Mouse (Mus musculus): ENCODE results near the gene Plcb1. TPM values are rescaled to one million over a fixed set of nuclear protein-coding genes. Genes with fewer than 3 reads are reported as not detected.

The Plcb1 gene
- polyA plus RNA-seq, 1 experiment, result 6.2 TPM

GRCm38 (mm10) chr2:135161673-135162072, 375.8 kb downstream of the Plcb1 start:
- no peak for TF ChIP-seq POLR2A (IDR thresholded peaks at IDR 0.05; ENCODE audit: borderline replicate concordance, extremely low read depth, low read depth, low read length)
- TF ChIP-seq CTCF (IDR thresholded peaks at IDR 0.05; ENCODE audit: insufficient read depth, low read length), result no peak
- Histone ChIP-seq H3K4me3 (replicated peaks; ENCODE audit: extremely low read depth, low read depth, low read length) (no peak overlapping the region), H3K4me1 (ENCODE audit: control insufficient read depth, insufficient read depth, low read length) (no peaks in the 10 kb centered on the region)
- WGBS, result 84% methylated on average over 4 of the region's 4 CpGs
- no peak for DNase-seq

- WGBS, result 51% methylated on average over 3 of the region's 3 CpGs
- DNase-seq, result no peak
- Histone ChIP-seq H3K4me3 (replicated peaks; ENCODE audit: extremely low read depth, low read depth, low read length) (no peak overlapping the region), H3K4me1 (ENCODE audit: control insufficient read depth, insufficient read depth, low read length) (peaks cover 2% of the 10 kb centered on the region; the same call in 1 of the 2 replicates)
- TF ChIP-seq CTCF (IDR thresholded peaks at IDR 0.05; ENCODE audit: insufficient read depth, low read length), result no peak
- TF ChIP-seq POLR2A (IDR thresholded peaks at IDR 0.05; ENCODE audit: borderline replicate concordance, extremely low read depth, low read depth, low read length), result no peak
These were observed 379.6 kb downstream of the Plcb1 start for GRCm38 (mm10) chr2:135165512-135165911.

GRCm38 (mm10) chr2:135175544-135175943, 389.7 kb downstream of the Plcb1 start:
- H3K4me1 ChIP-seq (ENCODE audit: control insufficient read depth, insufficient read depth, low read length), result peaks cover 3% of the 10 kb centered on the region; the same call in 1 of the 2 replicates
- TF ChIP-seq CTCF (IDR thresholded peaks at IDR 0.05; ENCODE audit: insufficient read depth, low read length) (no peak), POLR2A (IDR thresholded peaks at IDR 0.05; ENCODE audit: borderline replicate concordance, extremely low read depth, low read depth, low read length) (no peak)
- 62% methylated on average over 4 of the region's 4 CpGs for WGBS
- no peak for DNase-seq
- H3K4me3 ChIP-seq (replicated peaks; ENCODE audit: extremely low read depth, low read depth, low read length), result no peak overlapping the region

GRCm38 (mm10) chr2:135187659-135188058, 401.8 kb downstream of the Plcb1 start:
- H3K4me3 ChIP-seq (replicated peaks; ENCODE audit: extremely low read depth, low read depth, low read length), result no peak overlapping the region
- DNase-seq, result no peak
- no peaks in the 10 kb centered on the region; the same call in 1 of the 2 replicates for H3K4me1 ChIP-seq (ENCODE audit: control insufficient read depth, insufficient read depth, low read length)
- TF ChIP-seq POLR2A (IDR thresholded peaks at IDR 0.05; ENCODE audit: borderline replicate concordance, extremely low read depth, low read depth, low read length) (no peak), CTCF (IDR thresholded peaks at IDR 0.05; ENCODE audit: insufficient read depth, low read length) (no peak)
- WGBS, result 89% methylated on average over 6 of the region's 6 CpGs

- H3K4me3 ChIP-seq (replicated peaks; ENCODE audit: extremely low read depth, low read depth, low read length), result no peak overlapping the region
- no peak for DNase-seq
- WGBS, result 69% methylated on average over 3 of the region's 3 CpGs
- TF ChIP-seq CTCF (IDR thresholded peaks at IDR 0.05; ENCODE audit: insufficient read depth, low read length) (no peak), POLR2A (IDR thresholded peaks at IDR 0.05; ENCODE audit: borderline replicate concordance, extremely low read depth, low read depth, low read length) (no peak)
- no peaks in the 10 kb centered on the region; the same call in 1 of the 2 replicates for H3K4me1 ChIP-seq (ENCODE audit: control insufficient read depth, insufficient read depth, low read length)
These were observed 415.0 kb downstream of the Plcb1 start for GRCm38 (mm10) chr2:135200830-135201229.

GRCm38 (mm10) chr2:135202390-135202789, 416.5 kb downstream of the Plcb1 start:
- no peak for DNase-seq
- TF ChIP-seq POLR2A (IDR thresholded peaks at IDR 0.05; ENCODE audit: borderline replicate concordance, extremely low read depth, low read depth, low read length) (no peak), CTCF (IDR thresholded peaks at IDR 0.05; ENCODE audit: insufficient read depth, low read length) (no peak)
- WGBS, result 85% methylated on average over 4 of the region's 4 CpGs
- Histone ChIP-seq H3K4me1 (ENCODE audit: control insufficient read depth, insufficient read depth, low read length) (no peaks in the 10 kb centered on the region; the same call in 1 of the 2 replicates), H3K4me3 (replicated peaks; ENCODE audit: extremely low read depth, low read depth, low read length) (no peak overlapping the region)

- Histone ChIP-seq H3K4me3 (replicated peaks; ENCODE audit: extremely low read depth, low read depth, low read length) (no peak overlapping the region), H3K4me1 (ENCODE audit: control insufficient read depth, insufficient read depth, low read length) (no peaks in the 10 kb centered on the region; the same call in 1 of the 2 replicates)
- WGBS, result 76% methylated on average over 11 of the region's 11 CpGs
- TF ChIP-seq POLR2A (IDR thresholded peaks at IDR 0.05; ENCODE audit: borderline replicate concordance, extremely low read depth, low read depth, low read length) (no peak), CTCF (IDR thresholded peaks at IDR 0.05; ENCODE audit: insufficient read depth, low read length) (no peak)
- no peak for DNase-seq
These were observed 418.6 kb downstream of the Plcb1 start for GRCm38 (mm10) chr2:135204141-135205120.

- no peak for DNase-seq
These were observed 423.0 kb downstream of the Plcb1 start for GRCm38 (mm10) chr2:135208890-135209289.

GRCm38 (mm10) chr2:135214746-135215448, 429.0 kb downstream of the Plcb1 start:
- Histone ChIP-seq H3K4me3 (replicated peaks; ENCODE audit: extremely low read depth, low read depth, low read length) (no peak overlapping the region), H3K4me1 (ENCODE audit: control insufficient read depth, insufficient read depth, low read length) (peaks cover 2% of the 10 kb centered on the region; the same call in 1 of the 2 replicates)
- 48% methylated on average over 4 of the region's 4 CpGs for WGBS
- no peak for DNase-seq
- TF ChIP-seq CTCF (IDR thresholded peaks at IDR 0.05; ENCODE audit: insufficient read depth, low read length) (no peak), POLR2A (IDR thresholded peaks at IDR 0.05; ENCODE audit: borderline replicate concordance, extremely low read depth, low read depth, low read length) (no peak)

More at GRCm38 (mm10) chr2:135208890-135209289, 423.0 kb downstream of the Plcb1 start:
- WGBS, result 77% methylated on average over 1 of the region's 1 CpGs
- Histone ChIP-seq H3K4me3 (replicated peaks; ENCODE audit: extremely low read depth, low read depth, low read length) (no peak overlapping the region), H3K4me1 (ENCODE audit: control insufficient read depth, insufficient read depth, low read length) (no peaks in the 10 kb centered on the region)
- TF ChIP-seq POLR2A (IDR thresholded peaks at IDR 0.05; ENCODE audit: borderline replicate concordance, extremely low read depth, low read depth, low read length) (no peak), CTCF (IDR thresholded peaks at IDR 0.05; ENCODE audit: insufficient read depth, low read length) (no peak)

All from lung, adult 2 months (tissue).